Mouse (Mus musculus) lung, postnatal 14 days (tissue): ENCODE measurements at regions not wholly inside any gene's neighbourhood (a gene's known extent, or its start where the extent isn't known, plus 50 kb on each side); places are given as distances from the start of the nearest gene placed in this dataset.

Experiments used
- DNase-seq: peaks from one replicate; pipeline ENCODE4 v3.0.0; 2021

- DNase-seq = no peak
Measured at GRCm38 (mm10) chr15:88214286-88214685, 385.8 kb upstream of the Zdhhc25 start.

GRCm38 (mm10) chr15:88229456-88229855 is 370.6 kb upstream of the Zdhhc25 start:
- no peak for DNase-seq

GRCm38 (mm10) chr15:88244606-88245005 is 355.5 kb upstream of the Zdhhc25 start:
- DNase-seq = no peak

GRCm38 (mm10) chr15:88245496-88246246 is 354.4 kb upstream of the Zdhhc25 start:
- no peak for DNase-seq

- DNase-seq = peak; percentile 84
Measured at GRCm38 (mm10) chr15:88247974-88248625, 352.0 kb upstream of the Zdhhc25 start.

GRCm38 (mm10) chr15:88288051-88288450 is 312.1 kb upstream of the Zdhhc25 start:
- DNase-seq = no peak

GRCm38 (mm10) chr15:88288696-88289095 is 311.4 kb upstream of the Zdhhc25 start:
- no peak for DNase-seq

GRCm38 (mm10) chr15:88290740-88291363 is 309.2 kb upstream of the Zdhhc25 start:
- no peak for DNase-seq

- no peak for DNase-seq
Measured at GRCm38 (mm10) chr15:88299061-88299460, 301.0 kb upstream of the Zdhhc25 start.

GRCm38 (mm10) chr15:88311158-88311557 is 288.9 kb upstream of the Zdhhc25 start:
- no peak for DNase-seq

- no peak for DNase-seq
Measured at GRCm38 (mm10) chr15:88314810-88315459, 285.2 kb upstream of the Zdhhc25 start.

- no peak for DNase-seq
Measured at GRCm38 (mm10) chr15:88318048-88318447, 282.1 kb upstream of the Zdhhc25 start.

- DNase-seq = no peak
Measured at GRCm38 (mm10) chr15:88319527-88319926, 280.6 kb upstream of the Zdhhc25 start.

GRCm38 (mm10) chr15:88323584-88324375 is 276.3 kb upstream of the Zdhhc25 start:
- DNase-seq = no peak

GRCm38 (mm10) chr15:88325108-88325507 is 275.0 kb upstream of the Zdhhc25 start:
- no peak for DNase-seq

GRCm38 (mm10) chr15:88353206-88353605 is 246.9 kb upstream of the Zdhhc25 start:
- DNase-seq = no peak

- no peak for DNase-seq
Measured at GRCm38 (mm10) chr15:88360375-88361035, 239.6 kb upstream of the Zdhhc25 start.

- no peak for DNase-seq
Measured at GRCm38 (mm10) chr15:88361351-88361750, 238.8 kb upstream of the Zdhhc25 start.

- no peak for DNase-seq
Measured at GRCm38 (mm10) chr15:88362966-88363365, 237.1 kb upstream of the Zdhhc25 start.

- DNase-seq = no peak
Measured at GRCm38 (mm10) chr15:88370366-88370765, 229.7 kb upstream of the Zdhhc25 start.

GRCm38 (mm10) chr15:88372039-88372438 is 228.1 kb upstream of the Zdhhc25 start:
- no peak for DNase-seq

- no peak for DNase-seq
Measured at GRCm38 (mm10) chr15:88373923-88374322, 226.2 kb upstream of the Zdhhc25 start.
